Mouse (Mus musculus): ENCODE data around the gene Fbxo3. TPM values are rescaled to one million over a fixed set of nuclear protein-coding genes. Genes with fewer than 3 reads are reported as not detected.
A peak's percentile ranks its signal among the peaks of the same experiment; 100 is the strongest.
"Not testable (repeated sequence)": the region's sequence is repeated elsewhere in the genome, so short reads cannot be mapped to it uniquely, and the experiment has no call there.

Gene Fbxo3
- polyA plus RNA-seq, 1 experiment from 2014 or later: 44.9 TPM

DNA sequence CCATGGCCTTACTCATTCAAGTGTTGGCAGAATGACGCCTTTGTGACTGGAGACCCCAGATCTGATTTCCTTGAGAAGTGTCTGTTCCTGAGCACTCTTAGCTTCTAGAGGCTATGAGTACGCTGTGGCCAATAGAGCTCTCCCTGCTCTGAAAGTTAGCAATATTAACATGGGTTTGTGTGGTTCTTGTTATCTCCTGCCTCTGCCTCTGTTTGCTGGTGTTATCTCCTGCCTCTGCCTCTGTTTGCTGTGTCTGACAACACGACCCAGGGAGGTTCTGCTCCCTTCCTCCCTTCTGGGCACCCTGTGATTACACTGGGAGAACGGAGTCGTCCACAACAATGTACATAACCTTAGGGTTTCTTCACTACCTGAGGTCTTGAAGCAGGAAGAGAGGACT lies 50.8 kb downstream of the Fbxo3 start:
- H3K4me1 ChIP-seq (ENCODE audit: control insufficient read depth in 2 of 2, insufficient read depth in 2 of 2, low read length in 2 of 2); H3K9ac ChIP-seq (ENCODE audit: low read length); H3K9me3 ChIP-seq (ENCODE audit: control insufficient read depth, low read length); ATAC-seq (ENCODE audit: insufficient number of reproducible peaks, insufficient read depth, low FRiP score, low read depth); H3K36me3 ChIP-seq (ENCODE audit: control insufficient read depth, insufficient read depth, low read length); H3K4me2 ChIP-seq (ENCODE audit: low read length); H3K4me3 ChIP-seq (ENCODE audit: control insufficient read depth in 1 of 2, insufficient read depth in 1 of 2, low read depth in 1 of 2, low read length in 2 of 2); H3K27me3 ChIP-seq (ENCODE audit: control insufficient read depth, insufficient read depth, low read length); H3K27ac ChIP-seq (replicated peaks in 1 of 2; ENCODE audit: control insufficient read depth in 1 of 2, insufficient read depth in 1 of 2, low read depth in 2 of 2, low read length in 2 of 2): not testable (repeated sequence)
- WGBS: 58% methylated on average over 5 of the region's 5 CpGs

DNA sequence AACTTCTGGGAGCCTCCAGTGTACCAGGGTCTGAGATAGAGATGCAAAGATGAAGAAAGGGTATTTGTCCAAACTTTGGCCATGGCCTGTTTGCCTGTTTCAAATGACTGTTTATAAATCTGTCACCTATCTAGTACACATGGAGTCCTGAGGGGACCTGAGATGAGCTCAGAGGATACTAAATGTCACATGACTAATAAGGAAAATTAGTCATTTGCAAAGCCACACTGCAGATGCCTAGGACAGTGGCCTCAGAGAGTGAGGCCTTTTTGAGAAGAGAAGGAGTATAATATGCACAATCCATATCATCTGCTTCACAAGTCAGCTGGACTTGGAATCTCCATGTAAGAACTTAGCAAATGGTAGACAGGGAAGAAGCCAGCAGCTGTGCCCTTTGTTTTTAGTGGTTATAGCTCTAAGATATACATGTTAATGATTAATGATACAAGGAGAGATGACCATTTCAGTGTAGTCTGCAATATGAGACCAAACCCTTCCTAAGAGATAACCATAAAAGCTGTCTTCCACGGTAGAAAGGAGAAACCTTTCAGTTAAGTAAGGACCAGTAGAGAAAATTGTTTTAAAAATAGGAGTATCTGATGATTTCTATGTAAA lies 54.0 kb downstream of the Fbxo3 start:
- not testable (repeated sequence) for H3K4me1 ChIP-seq (ENCODE audit: control insufficient read depth in 2 of 2, insufficient read depth in 2 of 2, low read length in 2 of 2); H3K27me3 ChIP-seq (ENCODE audit: control insufficient read depth, insufficient read depth, low read length); H3K4me2 ChIP-seq (ENCODE audit: low read length); ATAC-seq (ENCODE audit: insufficient number of reproducible peaks, insufficient read depth, low FRiP score, low read depth); H3K36me3 ChIP-seq (ENCODE audit: control insufficient read depth, insufficient read depth, low read length); H3K27ac ChIP-seq (replicated peaks in 1 of 2; ENCODE audit: control insufficient read depth in 1 of 2, insufficient read depth in 1 of 2, low read depth in 2 of 2, low read length in 2 of 2); H3K9me3 ChIP-seq (ENCODE audit: control insufficient read depth, low read length); H3K9ac ChIP-seq (ENCODE audit: low read length); H3K4me3 ChIP-seq (ENCODE audit: control insufficient read depth in 1 of 2, insufficient read depth in 1 of 2, low read depth in 1 of 2, low read length in 2 of 2)
- no CpG with 5 or more reads among the region's 1 CpGs for WGBS

DNA sequence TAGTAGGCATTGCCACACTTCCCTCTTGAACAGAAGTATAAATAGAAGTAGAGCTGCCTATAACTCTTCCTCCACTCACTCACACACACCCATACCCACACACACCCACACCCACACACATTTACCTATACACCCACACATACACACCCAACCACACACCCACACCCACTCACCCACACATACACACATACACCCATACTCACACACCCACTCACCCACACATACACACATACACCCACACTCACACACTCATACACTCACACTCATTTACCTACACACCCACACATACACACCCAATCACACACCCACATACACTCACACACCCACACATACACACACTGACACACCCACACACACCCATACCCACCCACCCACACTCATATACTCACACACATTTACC lies 55.0 kb downstream of the Fbxo3 start:
- H3K9me3 ChIP-seq (ENCODE audit: control insufficient read depth, low read length): no peaks in the 10 kb centered on the region
- no peak overlapping the region for H3K27ac ChIP-seq (replicated peaks in 1 of 2; ENCODE audit: control insufficient read depth in 1 of 2, insufficient read depth in 1 of 2, low read depth in 2 of 2, low read length in 2 of 2)
- ATAC-seq (ENCODE audit: insufficient number of reproducible peaks, insufficient read depth, low FRiP score, low read depth): 0 out of 2 replicates have a peak, but pooled peaks have one; percentile 54
- H3K4me1 ChIP-seq (ENCODE audit: control insufficient read depth in 2 of 2, insufficient read depth in 2 of 2, low read length in 2 of 2): peaks cover 0 to 2% of the 10 kb centered on the region in 2 experiments; a peak in 1 of 4 replicates
- no peaks in the 10 kb centered on the region for H3K27me3 ChIP-seq (ENCODE audit: control insufficient read depth, insufficient read depth, low read length)
- H3K9ac ChIP-seq (ENCODE audit: low read length): no peak overlapping the region
- no peaks in the 10 kb centered on the region for H3K36me3 ChIP-seq (ENCODE audit: control insufficient read depth, insufficient read depth, low read length)
- H3K4me3 ChIP-seq (ENCODE audit: control insufficient read depth in 1 of 2, insufficient read depth in 1 of 2, low read depth in 1 of 2, low read length in 2 of 2): no peak overlapping the region
- no peak overlapping the region for H3K4me2 ChIP-seq (ENCODE audit: low read length)

DNA sequence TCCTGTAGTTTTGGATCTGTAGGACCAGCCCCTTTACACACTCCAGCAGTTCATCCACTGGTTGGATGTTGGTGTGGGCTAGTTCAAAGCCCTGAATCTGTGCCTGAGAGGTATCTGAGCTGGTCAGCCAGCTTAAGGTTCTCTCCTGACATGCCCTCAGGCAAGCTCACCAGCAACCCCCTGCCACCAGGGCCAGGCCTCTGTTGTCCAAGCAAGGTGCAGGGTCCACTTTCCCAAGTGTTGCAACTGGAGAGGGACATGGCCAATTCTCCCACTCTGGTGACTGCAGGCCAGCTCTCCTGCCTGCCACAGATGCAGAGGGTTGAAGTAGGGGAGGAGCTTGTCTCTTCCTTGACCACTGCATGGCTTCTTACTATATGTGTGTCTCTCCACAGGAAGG lies 56.5 kb downstream of the Fbxo3 start:
- ATAC-seq (ENCODE audit: insufficient number of reproducible peaks, insufficient read depth, low FRiP score, low read depth); H3K9ac ChIP-seq (ENCODE audit: low read length); H3K4me3 ChIP-seq (ENCODE audit: control insufficient read depth in 1 of 2, insufficient read depth in 1 of 2, low read depth in 1 of 2, low read length in 2 of 2); H3K27ac ChIP-seq (replicated peaks in 1 of 2; ENCODE audit: control insufficient read depth in 1 of 2, insufficient read depth in 1 of 2, low read depth in 2 of 2, low read length in 2 of 2); H3K4me2 ChIP-seq (ENCODE audit: low read length); H3K9me3 ChIP-seq (ENCODE audit: control insufficient read depth, low read length); H3K27me3 ChIP-seq (ENCODE audit: control insufficient read depth, insufficient read depth, low read length); H3K4me1 ChIP-seq (ENCODE audit: control insufficient read depth in 2 of 2, insufficient read depth in 2 of 2, low read length in 2 of 2); H3K36me3 ChIP-seq (ENCODE audit: control insufficient read depth, insufficient read depth, low read length): not testable (repeated sequence)

DNA sequence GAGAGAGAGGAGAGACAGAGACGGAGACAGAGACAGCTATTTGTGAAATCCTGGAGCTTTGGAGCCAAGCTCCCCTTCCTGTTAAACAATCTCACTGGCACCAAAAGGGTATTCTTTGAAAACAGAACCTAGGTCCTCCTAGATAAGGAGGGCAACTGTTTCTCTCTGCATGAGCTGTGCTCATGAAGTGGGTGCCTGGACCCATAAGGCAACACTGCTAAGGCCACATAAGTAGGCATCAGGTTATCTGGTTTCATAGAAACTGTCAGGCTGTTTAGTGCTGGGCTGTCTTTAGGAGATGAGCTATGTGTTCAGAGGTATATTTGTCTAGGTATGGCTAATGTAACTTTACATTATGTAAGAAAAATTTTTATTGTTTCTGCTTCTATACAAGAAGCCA lies 60.0 kb downstream of the Fbxo3 start:
- not testable (repeated sequence) for H3K27ac ChIP-seq (replicated peaks in 1 of 2; ENCODE audit: control insufficient read depth in 1 of 2, insufficient read depth in 1 of 2, low read depth in 2 of 2, low read length in 2 of 2); H3K9me3 ChIP-seq (ENCODE audit: control insufficient read depth, low read length); H3K27me3 ChIP-seq (ENCODE audit: control insufficient read depth, insufficient read depth, low read length); H3K4me1 ChIP-seq (ENCODE audit: control insufficient read depth in 2 of 2, insufficient read depth in 2 of 2, low read length in 2 of 2); H3K4me2 ChIP-seq (ENCODE audit: low read length); H3K36me3 ChIP-seq (ENCODE audit: control insufficient read depth, insufficient read depth, low read length); H3K9ac ChIP-seq (ENCODE audit: low read length); ATAC-seq (ENCODE audit: insufficient number of reproducible peaks, insufficient read depth, low FRiP score, low read depth); H3K4me3 ChIP-seq (ENCODE audit: control insufficient read depth in 1 of 2, insufficient read depth in 1 of 2, low read depth in 1 of 2, low read length in 2 of 2)
- 36% methylated on average over 1 of the region's 1 CpGs for WGBS

DNA sequence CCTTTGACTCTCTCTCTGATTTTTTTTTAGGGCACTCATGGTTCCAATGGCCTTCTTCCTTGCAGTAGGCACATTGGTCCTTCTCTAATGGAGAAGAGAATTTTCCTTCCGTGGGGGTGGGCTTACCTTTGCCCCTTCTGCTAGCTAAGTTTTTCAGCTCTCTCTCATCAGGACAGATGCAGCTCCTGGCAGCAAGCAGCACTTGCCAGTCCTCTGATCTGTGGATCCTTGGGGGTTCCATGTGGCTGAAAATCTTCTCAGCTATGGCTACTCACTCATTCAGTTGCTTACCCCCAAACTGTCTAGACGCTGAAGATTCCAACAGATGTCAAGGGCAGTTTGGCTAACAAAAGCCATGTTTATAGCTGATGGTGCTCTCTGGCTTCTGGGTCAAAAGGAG lies 65.8 kb downstream of the Fbxo3 start:
- 81% methylated on average over 2 of the region's 2 CpGs for WGBS
- Histone ChIP-seq H3K36me3 (ENCODE audit: control insufficient read depth, insufficient read depth, low read length) (no peaks in the 10 kb centered on the region), H3K27ac (replicated peaks in 1 of 2; ENCODE audit: control insufficient read depth in 1 of 2, insufficient read depth in 1 of 2, low read depth in 2 of 2, low read length in 2 of 2) (no peak overlapping the region), H3K4me1 (ENCODE audit: control insufficient read depth in 2 of 2, insufficient read depth in 2 of 2, low read length in 2 of 2) (peaks cover 0 to 5% of the 10 kb centered on the region in 2 experiments; a peak in 2 of 4 replicates), H3K9me3 (ENCODE audit: control insufficient read depth, low read length) (no peaks in the 10 kb centered on the region), H3K9ac (ENCODE audit: low read length) (no peak overlapping the region), H3K4me2 (ENCODE audit: low read length) (no peak overlapping the region), H3K4me3 (ENCODE audit: control insufficient read depth in 1 of 2, insufficient read depth in 1 of 2, low read depth in 1 of 2, low read length in 2 of 2) (no peak overlapping the region), H3K27me3 (ENCODE audit: control insufficient read depth, insufficient read depth, low read length) (no peaks in the 10 kb centered on the region)
- ATAC-seq (ENCODE audit: insufficient number of reproducible peaks, insufficient read depth, low FRiP score, low read depth): no peak

DNA sequence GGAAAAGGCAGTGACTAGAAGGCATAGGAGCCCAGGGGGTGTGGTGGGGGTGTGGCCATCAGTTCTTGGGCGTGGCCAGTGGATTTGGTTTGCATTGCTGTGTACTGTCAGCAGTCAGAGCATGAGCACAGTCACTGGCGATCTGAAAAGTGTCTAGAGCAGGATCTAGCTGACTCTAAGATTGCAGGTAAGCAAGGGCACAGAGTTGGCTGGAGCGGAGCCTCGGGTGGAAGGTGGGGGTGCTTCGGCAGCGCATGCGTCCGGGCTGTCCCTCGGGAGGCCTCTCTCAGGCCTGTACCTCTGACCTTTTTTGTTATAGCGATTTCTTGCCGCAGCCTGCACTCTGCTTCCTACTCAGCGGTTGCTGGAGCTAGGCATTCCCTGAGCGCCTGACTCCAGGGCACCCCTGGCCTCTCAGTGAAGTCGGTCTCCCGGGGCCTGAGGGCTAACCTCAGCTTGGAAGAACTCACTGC lies 68.3 kb downstream of the Fbxo3 start, which contains the start of gene Cd59a:
Gene Cd59a, plus strand, starts transcription at position 61 of the 473 bp plus-strand sequence.
- peak within 1 kb of the TSS; percentile 62 for H3K4me2 ChIP-seq (ENCODE audit: low read length)
- peaks cover 2 to 13% of the 10 kb centered on the region in 2 experiments; a peak in 3 of 4 replicates for H3K4me1 ChIP-seq (ENCODE audit: control insufficient read depth in 2 of 2, insufficient read depth in 2 of 2, low read length in 2 of 2)
- no peaks in the 10 kb centered on the region for H3K9me3 ChIP-seq (ENCODE audit: control insufficient read depth, low read length)
- no peaks in the 10 kb centered on the region for H3K27me3 ChIP-seq (ENCODE audit: control insufficient read depth, insufficient read depth, low read length)
- ATAC-seq (ENCODE audit: insufficient number of reproducible peaks, insufficient read depth, low FRiP score, low read depth): peak; percentile 91
- no peaks in the 10 kb centered on the region for H3K36me3 ChIP-seq (ENCODE audit: control insufficient read depth, insufficient read depth, low read length)
- WGBS: 1% methylated on average over 15 of the region's 15 CpGs
- H3K4me3 ChIP-seq (ENCODE audit: control insufficient read depth in 1 of 2, insufficient read depth in 1 of 2, low read depth in 1 of 2, low read length in 2 of 2): peak within 1 kb of the TSS; percentile 45 to 67
- H3K9ac ChIP-seq (ENCODE audit: low read length): peak within 1 kb of the TSS; percentile 74
- H3K27ac ChIP-seq (replicated peaks in 1 of 2; ENCODE audit: control insufficient read depth in 1 of 2, insufficient read depth in 1 of 2, low read depth in 2 of 2, low read length in 2 of 2): peak within 1 kb of the TSS; percentile 87 to 97

DNA sequence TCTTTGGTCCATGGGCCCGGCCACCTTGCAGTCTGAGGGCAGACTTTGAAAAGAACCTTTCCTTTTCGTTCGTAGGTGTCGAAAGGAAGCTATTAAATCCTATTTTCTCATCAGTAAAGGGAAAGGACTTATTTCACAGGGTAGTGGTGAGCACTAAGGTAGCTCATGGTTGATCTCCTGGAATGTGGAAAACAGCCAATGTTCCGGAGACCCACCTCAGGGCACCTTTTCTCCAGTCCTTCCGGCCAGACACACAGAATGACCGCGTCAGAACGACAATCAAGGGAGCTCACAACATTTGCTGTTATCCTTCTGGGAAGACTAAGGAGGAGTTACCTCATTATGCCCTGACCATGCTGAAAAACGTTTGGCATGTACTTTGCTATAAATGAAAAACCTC lies 68.7 kb downstream of the Fbxo3 start:
- Histone ChIP-seq H3K27ac (replicated peaks in 1 of 2; ENCODE audit: control insufficient read depth in 1 of 2, insufficient read depth in 1 of 2, low read depth in 2 of 2, low read length in 2 of 2) (peak overlapping the region; percentile 87 to 97), H3K4me3 (ENCODE audit: control insufficient read depth in 1 of 2, insufficient read depth in 1 of 2, low read depth in 1 of 2, low read length in 2 of 2) (peak overlapping the region; percentile 45 to 67), H3K9me3 (ENCODE audit: control insufficient read depth, low read length) (no peaks in the 10 kb centered on the region), H3K4me2 (ENCODE audit: low read length) (peak overlapping the region; percentile 62), H3K36me3 (ENCODE audit: control insufficient read depth, insufficient read depth, low read length) (no peaks in the 10 kb centered on the region), H3K4me1 (ENCODE audit: control insufficient read depth in 2 of 2, insufficient read depth in 2 of 2, low read length in 2 of 2) (peaks cover 2 to 13% of the 10 kb centered on the region in 2 experiments; a peak in 3 of 4 replicates), H3K27me3 (ENCODE audit: control insufficient read depth, insufficient read depth, low read length) (no peaks in the 10 kb centered on the region), H3K9ac (ENCODE audit: low read length) (peak overlapping the region; percentile 74)
- ATAC-seq (ENCODE audit: insufficient number of reproducible peaks, insufficient read depth, low FRiP score, low read depth): no peak
- 15% methylated on average over 10 of the region's 10 CpGs for WGBS
